Comparison of ENCODE assay signal across 8 mouse cellular contexts in genomic region chr2:13793054-13793968, GRCm38 (mm10). TPM values are rescaled to one million over a fixed set of nuclear protein-coding genes. Genes with fewer than 3 reads are reported as not detected.
A peak's percentile ranks its signal among the peaks of the same experiment; 100 is the strongest.
DNase-seq lines count a peak whose midpoint lies in the region; ATAC-seq lines count a peak whose summit lies in the region.

No protein-coding gene starts in this region.

- no peak overlapping the region for H3K27ac ChIP-seq in forebrain, embryonic 12.5 days
- H3K27ac ChIP-seq in hindbrain, embryonic 12.5 days: no peak overlapping the region

- no peaks in the 10 kb centered on the region for H3K36me3 ChIP-seq in forebrain, embryonic 12.5 days (replicated peaks)
- H3K36me3 ChIP-seq in hindbrain, embryonic 12.5 days: no peaks in the 10 kb centered on the region

- peaks cover 39% of the 10 kb centered on the region for H3K27me3 ChIP-seq in forebrain, embryonic 12.5 days
- H3K27me3 ChIP-seq in hindbrain, embryonic 12.5 days: peaks cover 33% of the 10 kb centered on the region

- DNase-seq in CD4-positive, CD25-positive, alpha-beta regulatory T cell, adult 2 months (ENCODE audit: low read depth, low spot score): peak; percentile 77
- peak; percentile 14 to 18 for DNase-seq in left cerebral cortex, postnatal 25 days (ENCODE audit: low spot score in 2 of 2)
- peak; percentile 51 for DNase-seq in right cerebral cortex, postnatal 4 days
- DNase-seq in MN1 (ENCODE audit: low spot score): no peak

- peak overlapping the region; percentile 87 for H3K4me2 ChIP-seq in forebrain, embryonic 12.5 days
- peak overlapping the region; percentile 97 for H3K4me2 ChIP-seq in hindbrain, embryonic 12.5 days (replicated peaks)

- ATAC-seq in activated CD4-positive, CD25-positive, alpha-beta regulatory T cell, adult 4 months: peak; percentile 50
- ATAC-seq in forebrain, embryonic 12.5 days (ENCODE audit: low FRiP score): peak; percentile 89
- peak; percentile 92 for ATAC-seq in hindbrain, embryonic 12.5 days (ENCODE audit: low FRiP score)
- peak; percentile 60 for ATAC-seq in megakaryocyte-erythroid progenitor cell, adult 5-6 weeks (replicated peaks; ENCODE audit: low FRiP score, low TSS enrichment, poor library complexity, severe bottlenecking)

- no peaks in the 10 kb centered on the region for H3K9me3 ChIP-seq in forebrain, embryonic 12.5 days
- H3K9me3 ChIP-seq in hindbrain, embryonic 12.5 days (replicated peaks): no peaks in the 10 kb centered on the region

- H3K4me3 ChIP-seq in forebrain, embryonic 12.5 days (replicated peaks): peak overlapping the region; percentile 67
- peak overlapping the region; percentile 63 for H3K4me3 ChIP-seq in hindbrain, embryonic 12.5 days

- WGBS in forebrain, embryonic 12.5 days: under 1% methylated on average over 80 of the region's 89 CpGs
- under 1% methylated on average over 89 of the region's 89 CpGs for WGBS in hindbrain, embryonic 12.5 days

- intact Hi-C loops in left cerebral cortex, postnatal 25 days (cut with DNase I): no loop called here

- H3K4me1 ChIP-seq in forebrain, embryonic 12.5 days: peaks cover 9% of the 10 kb centered on the region
- H3K4me1 ChIP-seq in hindbrain, embryonic 12.5 days: 0 out of 2 replicates have a peak, but pooled peaks cover 3% of the 10 kb centered on the region

- peak overlapping the region; percentile 59 for H3K9ac ChIP-seq in forebrain, embryonic 12.5 days
- H3K9ac ChIP-seq in hindbrain, embryonic 12.5 days: peak overlapping the region; percentile 77

RNA-seq across cellular contexts. Expression of gene St8sia6, which starts 0.6 kb away (rescaled TPM):
- 1 to 10 TPM; 8.1 to 9.7 TPM for polyA plus RNA-seq in activated CD4-positive, CD25-positive, alpha-beta regulatory T cell, adult 4 months (2017; shearing (Covaris generic))
- polyA plus RNA-seq in forebrain, embryonic 12.5 days (2016; fragmentation: Nextera tagmentation; extraction: Ambion mirVana): 0.64 and 0.77 TPM in 2 replicates
- 0.18 and 0.36 TPM in 2 replicates for polyA plus RNA-seq in hindbrain, embryonic 12.5 days (2016; fragmentation: Nextera tagmentation; extraction: Ambion mirVana)
- total RNA-seq in left cerebral cortex, postnatal 25 days (2021): under 1 TPM; 0.57 to 0.94 TPM
- 7.7 and 9.1 TPM in 2 replicates for total RNA-seq in megakaryocyte-erythroid progenitor cell, adult 5-6 weeks (2014; fragmentation: Nextera tagmentation)
- total RNA-seq in megakaryocyte-erythroid progenitor cell, adult 5-6 weeks (2017): 9.2 and 26.6 TPM in 2 replicates
